Mouse (Mus musculus): ENCODE data around the gene Glb1. TPM values are rescaled to one million over a fixed set of nuclear protein-coding genes. Genes with fewer than 3 reads are reported as not detected.
"Not testable (repeated sequence)": the region's sequence is repeated elsewhere in the genome, so short reads cannot be mapped to it uniquely, and the experiment has no call there.

Gene Glb1
- polyA plus RNA-seq, 1 experiment from 2014 or later: 53.6 TPM

- H3K9ac ChIP-seq (replicated peaks; ENCODE audit: low read depth, low read length): no peak overlapping the region
These were observed 117.1 kb downstream of the Glb1 start for GRCm38 (mm10) chr9:114517924-114518497.

DNA sequence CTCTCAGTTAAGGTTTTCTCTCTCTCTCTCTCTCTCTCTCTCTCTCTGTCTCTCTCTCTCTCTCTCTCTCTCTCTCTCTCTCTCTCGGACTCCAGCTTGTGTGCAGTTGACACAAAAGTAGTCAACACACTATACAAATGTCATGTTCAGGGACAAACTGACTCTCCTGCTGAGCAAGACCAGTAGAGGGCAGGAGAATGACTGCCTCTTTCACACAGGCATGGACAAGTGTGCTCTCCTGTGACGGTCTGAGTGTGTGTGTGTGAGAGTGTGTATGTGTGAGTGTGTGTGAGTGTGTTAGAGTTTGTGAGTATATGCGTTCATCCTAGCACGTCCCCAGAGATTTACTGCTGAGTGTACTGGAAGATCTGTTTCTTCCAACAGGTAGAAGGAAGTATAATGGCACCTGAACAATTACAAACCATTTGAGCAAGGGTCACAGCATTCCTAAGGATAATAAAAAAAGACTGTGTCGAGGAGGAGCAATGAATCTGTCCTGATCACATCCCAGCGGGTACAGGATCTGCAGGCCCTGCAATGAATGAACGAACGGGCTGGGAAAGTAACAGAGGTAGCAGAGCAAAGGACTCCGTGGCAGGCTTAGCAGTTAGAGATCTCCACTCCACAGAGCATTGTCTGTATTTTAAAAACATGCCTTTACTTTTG is 118.1 kb downstream of the Glb1 start:
- no peak for ATAC-seq (ENCODE audit: insufficient number of reproducible peaks, insufficient read depth, low FRiP score, low read depth)
- 62% methylated on average over 9 of the region's 9 CpGs for WGBS
- H3K27ac ChIP-seq (ENCODE audit: low read length): no peak overlapping the region

More at GRCm38 (mm10) chr9:114517924-114518497, 117.1 kb downstream of the Glb1 start:
- H3K4me1 ChIP-seq (ENCODE audit: control insufficient read depth, insufficient read depth, low read length): no peaks in the 10 kb centered on the region
- no peak overlapping the region for H3K27ac ChIP-seq (ENCODE audit: low read length)
- no peak overlapping the region for H3K4me2 ChIP-seq (replicated peaks; ENCODE audit: low read depth, low read length)
- no peak overlapping the region for H3K4me3 ChIP-seq (ENCODE audit: low read depth, low read length)
- WGBS: 76% methylated on average over 13 of the region's 13 CpGs
- H3K36me3 ChIP-seq (ENCODE audit: control insufficient read depth, insufficient read depth, low read length): peaks cover 10% of the 10 kb centered on the region
- peaks cover 10% of the 10 kb centered on the region for H3K9me3 ChIP-seq (ENCODE audit: control insufficient read depth, low read depth, low read length)
- no peak for ATAC-seq (ENCODE audit: insufficient number of reproducible peaks, insufficient read depth, low FRiP score, low read depth)
- no peaks in the 10 kb centered on the region for H3K27me3 ChIP-seq (ENCODE audit: control insufficient read depth, insufficient read depth, low read length)

DNA sequence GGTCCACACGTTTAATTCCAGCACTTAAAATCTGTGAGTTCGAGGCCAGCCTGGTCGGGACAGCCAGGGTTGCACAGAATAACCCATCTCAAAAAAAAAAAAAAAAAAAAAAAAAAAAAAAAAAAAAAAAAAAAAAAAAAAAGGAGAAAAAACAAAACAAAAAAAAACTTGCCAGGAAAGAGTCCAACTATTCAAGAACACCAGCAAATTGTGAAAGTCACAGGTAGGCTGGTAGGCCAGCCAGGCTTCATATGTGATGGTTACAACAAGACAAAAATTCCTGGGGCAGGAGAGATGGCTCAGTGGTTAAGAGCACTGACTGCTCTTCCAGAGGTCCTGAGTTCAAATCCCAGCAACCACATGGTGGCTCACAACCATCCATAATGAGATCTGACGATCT is 119.7 kb downstream of the Glb1 start:
- not testable (repeated sequence) for H3K27me3 ChIP-seq (ENCODE audit: control insufficient read depth, insufficient read depth, low read length); H3K27ac ChIP-seq (ENCODE audit: low read length); H3K9ac ChIP-seq (replicated peaks; ENCODE audit: low read depth, low read length); H3K4me1 ChIP-seq (ENCODE audit: control insufficient read depth, insufficient read depth, low read length); H3K4me2 ChIP-seq (replicated peaks; ENCODE audit: low read depth, low read length); ATAC-seq (ENCODE audit: insufficient number of reproducible peaks, insufficient read depth, low FRiP score, low read depth); H3K9me3 ChIP-seq (ENCODE audit: control insufficient read depth, low read depth, low read length); H3K36me3 ChIP-seq (ENCODE audit: control insufficient read depth, insufficient read depth, low read length); H3K4me3 ChIP-seq (ENCODE audit: low read depth, low read length)
- 59% methylated on average over 4 of the region's 4 CpGs for WGBS

More for the DNA sequence above, 118.1 kb downstream of the Glb1 start:
- H3K4me3 ChIP-seq (ENCODE audit: low read depth, low read length): no peak overlapping the region
- H3K9me3 ChIP-seq (ENCODE audit: control insufficient read depth, low read depth, low read length): peaks cover 1% of the 10 kb centered on the region; the same call in 1 of the 2 replicates
- no peak overlapping the region for H3K4me2 ChIP-seq (replicated peaks; ENCODE audit: low read depth, low read length)
- H3K9ac ChIP-seq (replicated peaks; ENCODE audit: low read depth, low read length): no peak overlapping the region
- H3K27me3 ChIP-seq (ENCODE audit: control insufficient read depth, insufficient read depth, low read length): no peaks in the 10 kb centered on the region
- H3K4me1 ChIP-seq (ENCODE audit: control insufficient read depth, insufficient read depth, low read length): no peaks in the 10 kb centered on the region
- 0 out of 2 replicates have a peak, but pooled peaks cover under 1% of the 10 kb centered on the region for H3K36me3 ChIP-seq (ENCODE audit: control insufficient read depth, insufficient read depth, low read length)

DNA sequence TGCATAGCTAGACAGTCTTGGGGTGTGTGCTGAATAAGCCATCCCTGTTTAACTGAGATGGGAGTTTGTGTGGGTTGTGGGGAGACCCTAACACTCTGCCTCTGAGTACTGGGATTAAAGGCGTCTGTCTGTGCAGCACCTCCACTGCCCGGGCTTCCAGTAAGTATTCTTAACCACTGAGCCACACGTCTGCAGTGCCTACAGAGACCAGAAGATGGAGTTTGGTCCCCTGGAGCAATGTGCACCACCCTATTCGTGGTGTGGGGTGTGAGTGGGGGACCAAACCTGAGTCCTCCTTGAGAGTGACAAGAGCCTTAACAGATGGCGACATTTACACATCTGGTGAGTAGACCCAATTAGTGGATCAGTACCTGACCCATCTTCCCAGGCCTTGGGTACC is 121.2 kb downstream of the Glb1 start:
- Histone ChIP-seq H3K4me3 (ENCODE audit: low read depth, low read length) (no peak overlapping the region), H3K27ac (ENCODE audit: low read length) (no peak overlapping the region), H3K4me2 (replicated peaks; ENCODE audit: low read depth, low read length) (no peak overlapping the region), H3K36me3 (ENCODE audit: control insufficient read depth, insufficient read depth, low read length) (no peaks in the 10 kb centered on the region), H3K4me1 (ENCODE audit: control insufficient read depth, insufficient read depth, low read length) (peaks cover 15% of the 10 kb centered on the region), H3K9me3 (ENCODE audit: control insufficient read depth, low read depth, low read length) (no peaks in the 10 kb centered on the region), H3K27me3 (ENCODE audit: control insufficient read depth, insufficient read depth, low read length) (no peaks in the 10 kb centered on the region), H3K9ac (replicated peaks; ENCODE audit: low read depth, low read length) (no peak overlapping the region)
- 54% methylated on average over 5 of the region's 5 CpGs for WGBS
- no peak for ATAC-seq (ENCODE audit: insufficient number of reproducible peaks, insufficient read depth, low FRiP score, low read depth)

GRCm38 (mm10) chr9:114522501-114522900 is 121.6 kb downstream of the Glb1 start:
- Histone ChIP-seq H3K27ac (ENCODE audit: low read length) (no peak overlapping the region), H3K4me3 (ENCODE audit: low read depth, low read length) (no peak overlapping the region), H3K4me2 (replicated peaks; ENCODE audit: low read depth, low read length) (no peak overlapping the region), H3K9ac (replicated peaks; ENCODE audit: low read depth, low read length) (no peak overlapping the region), H3K36me3 (ENCODE audit: control insufficient read depth, insufficient read depth, low read length) (no peaks in the 10 kb centered on the region), H3K9me3 (ENCODE audit: control insufficient read depth, low read depth, low read length) (no peaks in the 10 kb centered on the region), H3K4me1 (ENCODE audit: control insufficient read depth, insufficient read depth, low read length) (peaks cover 15% of the 10 kb centered on the region), H3K27me3 (ENCODE audit: control insufficient read depth, insufficient read depth, low read length) (no peaks in the 10 kb centered on the region)
- 87% methylated on average over 9 of the region's 9 CpGs for WGBS
- ATAC-seq (ENCODE audit: insufficient number of reproducible peaks, insufficient read depth, low FRiP score, low read depth): no peak

Other genes with a start within 250 kb of the Glb1 start
- gene Bcl2a1c, start 70.9 kb upstream of the Glb1 start, polyA plus RNA-seq (2014; fragmentation: Nextera tagmentation; extraction: Ambion mirVana): not detected in 2 replicates
- gene Crtap, start 10.4 kb upstream of the Glb1 start, polyA plus RNA-seq (2014; fragmentation: Nextera tagmentation; extraction: Ambion mirVana): 157 and 159 TPM in 2 replicates
- 2.4 and 4.4 TPM in 2 replicates for gene Tmppe, start within 50 bp of the Glb1 start, polyA plus RNA-seq (2014; fragmentation: Nextera tagmentation; extraction: Ambion mirVana)
- not detected in 2 replicates for gene Ccr4, start 103.8 kb downstream of the Glb1 start, polyA plus RNA-seq (2014; fragmentation: Nextera tagmentation; extraction: Ambion mirVana)
- gene C130032M10Rik, start 114.6 kb downstream of the Glb1 start, polyA plus RNA-seq (2014; fragmentation: Nextera tagmentation; extraction: Ambion mirVana): not detected in 2 replicates
- 1.4 and 1.6 TPM in 2 replicates for gene Trim71, start 163.3 kb downstream of the Glb1 start, polyA plus RNA-seq (2014; fragmentation: Nextera tagmentation; extraction: Ambion mirVana)
- gene Cnot10, start 239.1 kb downstream of the Glb1 start, polyA plus RNA-seq (2014; fragmentation: Nextera tagmentation; extraction: Ambion mirVana): 64.6 and 69.9 TPM in 2 replicates

All from stomach, embryonic 14.5 days (tissue).